Mouse (Mus musculus) cerebellum, adult 2 months (tissue): ENCODE data around the gene Xrcc3. TPM values are rescaled to one million over a fixed set of nuclear protein-coding genes. Genes with fewer than 3 reads are reported as not detected.

Experiments used
- DNase-seq, 2 experiments: peaks; one replicate each; pipeline ENCODE4 v3.0.0; 2021
- H3K27ac ChIP-seq: fragments of 200-500 bp; 2 replicates; pipeline ENCODE4 v1.5.1; 2012; ENCODE audit warnings: low read length, control low read depth, inconsistent platforms; ENCODE audit not compliant: insufficient read depth
- H3K27me3 ChIP-seq: fragments of 200-500 bp; 2 replicates; pipeline ENCODE4 v1.6.1; 2012; ENCODE audit warnings: inconsistent platforms, mild to moderate bottlenecking, low read length, moderate library complexity; ENCODE audit not compliant: control insufficient read depth, insufficient read depth
- H3K4me1 ChIP-seq: fragments of 200-500 bp; 2 replicates; pipeline ENCODE4 v1.6.1; 2011; ENCODE audit warnings: low read length; ENCODE audit not compliant: control insufficient read depth, insufficient read depth
- H3K4me3 ChIP-seq: fragments of 200-500 bp; replicated peaks from 2 replicates; pipeline ENCODE3; 2011; ENCODE audit warnings: mild to moderate bottlenecking, low read depth, low read length, control low read depth; ENCODE audit not compliant: insufficient read depth
- CTCF ChIP-seq: fragments of 200-500 bp; IDR thresholded peaks from 2 replicates; pipeline ENCODE4 v1.5.1; 2011; ENCODE audit warnings: low read depth, mild to moderate bottlenecking, control low read depth, low read length, moderate library complexity, borderline replicate concordance; ENCODE audit not compliant: insufficient read depth
- POLR2A ChIP-seq: fragments of 200-500 bp; IDR thresholded peaks from 2 replicates; pipeline ENCODE4 v1.6.1; 2011; ENCODE audit warnings: low read length, control low read depth, borderline replicate concordance; ENCODE audit not compliant: insufficient read depth
- whole genome bisulfite sequencing: fragments of 180-500 bp; shearing (Covaris S2); methylation state at CpG from one replicate; pipeline ENCODE4 v1.1.7; 2018; 5-methylcytosine and 5-hydroxymethylcytosine counted together
- polyA plus RNA-seq: library from polyadenylated mRNA; depleted of rRNA; stranded (reverse); fragments of >200 nt; gene quantifications from 2 replicates; pipeline ENCODE4 v1.2.3, GENCODE M21; 2012; rRNA removed

Xrcc3 gene
- polyA plus RNA-seq, 1 experiment, result 19.2 TPM

GRCm38 (mm10) chr12:111758381-111759175 is 55.1 kb downstream of the Xrcc3 start, which contains the start of gene Klc1:
TSS of gene Klc1 (plus strand) at chr12:111758849.
- DNase-seq, result peak; percentile 84 to 92
- TF ChIP-seq POLR2A, result peak; percentile 85
- no peak for TF ChIP-seq CTCF
- Histone ChIP-seq H3K27me3 (no peaks in the 10 kb centered on the region), H3K27ac (peak within 1 kb of the TSS; percentile 91), H3K4me1 (peaks cover 32% of the 10 kb centered on the region), H3K4me3 (peak within 1 kb of the TSS; percentile 84)
- 1% methylated on average over 83 of the region's 85 CpGs for WGBS

- 19% methylated on average over 10 of the region's 10 CpGs for WGBS
- Histone ChIP-seq H3K4me3 (peak overlapping the region; percentile 84), H3K27me3 (no peaks in the 10 kb centered on the region), H3K4me1 (peaks cover 24% of the 10 kb centered on the region), H3K27ac (peak overlapping the region; percentile 91)
- no peak for TF ChIP-seq CTCF
- no peak for TF ChIP-seq POLR2A
- peak in 1 of 2 experiments; percentile 58 for DNase-seq
Observed at GRCm38 (mm10) chr12:111757561-111758325, 55.9 kb downstream of the Xrcc3 start.

- TF ChIP-seq POLR2A, result no peak
- TF ChIP-seq CTCF, result no peak
- Histone ChIP-seq H3K4me3 (no peak overlapping the region), H3K27me3 (no peaks in the 10 kb centered on the region), H3K4me1 (peaks cover 14% of the 10 kb centered on the region; the same call in 1 of the 2 replicates), H3K27ac (no peak overlapping the region)
- DNase-seq, result no peak
- 78% methylated on average over 5 of the region's 5 CpGs for WGBS
Observed at GRCm38 (mm10) chr12:111756698-111757082, 57.0 kb downstream of the Xrcc3 start.

GRCm38 (mm10) chr12:111756082-111756697 is 57.5 kb downstream of the Xrcc3 start:
- no peak for DNase-seq

GRCm38 (mm10) chr12:111755231-111755630 is 58.4 kb downstream of the Xrcc3 start:
- TF ChIP-seq POLR2A, result no peak
- TF ChIP-seq CTCF, result no peak
- no peak overlapping the region for H3K27ac ChIP-seq
- 73% methylated on average over 2 of the region's 2 CpGs for WGBS
- H3K27me3 ChIP-seq, result no peaks in the 10 kb centered on the region
- H3K4me1 ChIP-seq, result peaks cover 6% of the 10 kb centered on the region; the same call in 1 of the 2 replicates
- no peak for DNase-seq
- no peak overlapping the region for H3K4me3 ChIP-seq

More at GRCm38 (mm10) chr12:111756082-111756697, 57.5 kb downstream of the Xrcc3 start:
- no peak for TF ChIP-seq POLR2A
- no peak for TF ChIP-seq CTCF
- Histone ChIP-seq H3K4me3 (no peak overlapping the region), H3K4me1 (peaks cover 11% of the 10 kb centered on the region; the same call in 1 of the 2 replicates), H3K27ac (no peak overlapping the region), H3K27me3 (no peaks in the 10 kb centered on the region)
- 32% methylated on average over 4 of the region's 4 CpGs for WGBS

- DNase-seq, result no peak
- TF ChIP-seq CTCF (no peak), POLR2A (no peak)
- Histone ChIP-seq H3K4me3 (no peak overlapping the region), H3K27ac (no peak overlapping the region), H3K27me3 (no peaks in the 10 kb centered on the region), H3K4me1 (peaks cover 6% of the 10 kb centered on the region; the same call in 1 of the 2 replicates)
Observed at GRCm38 (mm10) chr12:111754710-111755109, 59.0 kb downstream of the Xrcc3 start.

- H3K27ac ChIP-seq, result no peak overlapping the region
- 35% methylated on average over 9 of the region's 9 CpGs for WGBS
Observed at GRCm38 (mm10) chr12:111753347-111753746, 60.3 kb downstream of the Xrcc3 start.

More at GRCm38 (mm10) chr12:111753347-111753746, 60.3 kb downstream of the Xrcc3 start:
- Histone ChIP-seq H3K4me3 (no peak overlapping the region), H3K4me1 (peaks cover 6% of the 10 kb centered on the region; the same call in 1 of the 2 replicates), H3K27me3 (no peaks in the 10 kb centered on the region)
- no peak for TF ChIP-seq CTCF
- TF ChIP-seq POLR2A, result no peak
- no peak for DNase-seq

Other genes starting within 250 kb of the Xrcc3 start
- gene Mark3, start 239.3 kb downstream of the Xrcc3 start, polyA plus RNA-seq, result 80.0 and 81.4 TPM in 2 replicates
- gene Ckb, start 141.5 kb downstream of the Xrcc3 start, polyA plus RNA-seq, result 5,042 and 5,433 TPM in 2 replicates
- 14.2 and 14.4 TPM in 2 replicates for gene Trmt61a, start 135.8 kb downstream of the Xrcc3 start, polyA plus RNA-seq
- 52.7 and 54.4 TPM in 2 replicates for gene Bag5, start 100.6 kb downstream of the Xrcc3 start, polyA plus RNA-seq
- gene Apopt1, start 100.6 kb downstream of the Xrcc3 start, polyA plus RNA-seq, result 46.8 and 49.8 TPM in 2 replicates
- 874 and 889 TPM in 2 replicates for gene Klc1, start 55.0 kb downstream of the Xrcc3 start, polyA plus RNA-seq
- gene Zfyve21, start 297 bp upstream of the Xrcc3 start, polyA plus RNA-seq, result 31.6 and 33.4 TPM in 2 replicates
- gene Ppp1r13b, start 94.2 kb upstream of the Xrcc3 start, polyA plus RNA-seq, result 37.8 and 38.4 TPM in 2 replicates
- 359 and 364 TPM in 2 replicates for gene Atp5mpl, start 153.1 kb upstream of the Xrcc3 start, polyA plus RNA-seq
- 0.17 and 0.21 TPM in 2 replicates for gene Tdrd9, start 157.7 kb upstream of the Xrcc3 start, polyA plus RNA-seq
- gene Rd3l, start 167.4 kb upstream of the Xrcc3 start, polyA plus RNA-seq, result 1.3 and 1.7 TPM in 2 replicates